Mouse (Mus musculus): ENCODE results near the gene Pdx1. TPM values are rescaled to one million over a fixed set of nuclear protein-coding genes. Genes with fewer than 3 reads are reported as not detected.

Gene Pdx1
- total RNA-seq, 2 experiments from 2014 or later: not detected

GRCm38 (mm10) chr5:147312830-147313685 lies 43.3 kb downstream of the Pdx1 start:
- DNase-seq: no peak

- DNase-seq: peak; percentile 42
Observed at GRCm38 (mm10) chr5:147314646-147315431, 45.1 kb downstream of the Pdx1 start.

- no peak for DNase-seq
Observed at GRCm38 (mm10) chr5:147315432-147316075, 45.8 kb downstream of the Pdx1 start.

GRCm38 (mm10) chr5:147317321-147317720 lies 47.6 kb downstream of the Pdx1 start:
- no peak for DNase-seq

GRCm38 (mm10) chr5:147317991-147318390 lies 48.2 kb downstream of the Pdx1 start:
- DNase-seq: no peak

- no peak for DNase-seq
Observed at GRCm38 (mm10) chr5:147319653-147320052, 49.9 kb downstream of the Pdx1 start.

GRCm38 (mm10) chr5:147322183-147322582 lies 52.4 kb downstream of the Pdx1 start, which contains the start of gene Urad:
Urad (minus strand) TSS chr5:147322440.
- no peak for DNase-seq

GRCm38 (mm10) chr5:147323237-147323917 lies 53.6 kb downstream of the Pdx1 start:
- DNase-seq: peak; percentile 80

Small RNA genes within 50 kb of the gene (microRNA-seq; reads per million reads assigned to microRNA genes)
- 0 reads per million in 2 experiments for gene Mir7k

Other genes starting within 250 kb of the Pdx1 start
- 1 to 10 TPM; 6.7 to 7.4 TPM for gene Lnx2, start 193.4 kb upstream of the Pdx1 start, total RNA-seq (2021)
- 100 to 1,000 TPM; 103 to 116 TPM for gene Polr1d, start 192.9 kb upstream of the Pdx1 start, total RNA-seq (2021)
- not detected for gene Gsx1, start 81.3 kb upstream of the Pdx1 start, total RNA-seq (2021)
- not detected for gene Cdx2, start 37.3 kb downstream of the Pdx1 start, total RNA-seq (2021)
- not detected for gene Urad, start 52.5 kb downstream of the Pdx1 start, total RNA-seq (2021)
- under 1 TPM in 1 of 2 experiments, not detected in 1; 0.16 TPM for gene Flt3, start 130.5 kb downstream of the Pdx1 start, total RNA-seq (2021)
- gene Pan3, start 160.2 kb downstream of the Pdx1 start, total RNA-seq (2021): 10 to 100 TPM; 35.7 to 48.3 TPM